Mouse (Mus musculus) megakaryocyte, embryonic 14.5 days (primary cell): ENCODE measurements around the gene Ncor2.

Experiments
- FLI1 ChIP-seq: IDR thresholded peaks from 2 replicates; pipeline ENCODE4 v1.6.1; 2012; ENCODE audit warnings: low read length, inconsistent platforms, mixed read lengths
- GATA1 ChIP-seq: IDR thresholded peaks from 3 replicates; pipeline ENCODE4 v1.6.1; 2012; ENCODE audit warnings: mixed read lengths, low read length, inconsistent platforms, borderline replicate concordance

- TF ChIP-seq GATA1 (no peak), FLI1 (no peak)
Measured at GRCm38 (mm10) chr5:125179735-125180629, 963 bp upstream of the Ncor2 start.
